Mouse (Mus musculus): ENCODE data around the gene Rsad1.

The Rsad1 gene

DNA sequence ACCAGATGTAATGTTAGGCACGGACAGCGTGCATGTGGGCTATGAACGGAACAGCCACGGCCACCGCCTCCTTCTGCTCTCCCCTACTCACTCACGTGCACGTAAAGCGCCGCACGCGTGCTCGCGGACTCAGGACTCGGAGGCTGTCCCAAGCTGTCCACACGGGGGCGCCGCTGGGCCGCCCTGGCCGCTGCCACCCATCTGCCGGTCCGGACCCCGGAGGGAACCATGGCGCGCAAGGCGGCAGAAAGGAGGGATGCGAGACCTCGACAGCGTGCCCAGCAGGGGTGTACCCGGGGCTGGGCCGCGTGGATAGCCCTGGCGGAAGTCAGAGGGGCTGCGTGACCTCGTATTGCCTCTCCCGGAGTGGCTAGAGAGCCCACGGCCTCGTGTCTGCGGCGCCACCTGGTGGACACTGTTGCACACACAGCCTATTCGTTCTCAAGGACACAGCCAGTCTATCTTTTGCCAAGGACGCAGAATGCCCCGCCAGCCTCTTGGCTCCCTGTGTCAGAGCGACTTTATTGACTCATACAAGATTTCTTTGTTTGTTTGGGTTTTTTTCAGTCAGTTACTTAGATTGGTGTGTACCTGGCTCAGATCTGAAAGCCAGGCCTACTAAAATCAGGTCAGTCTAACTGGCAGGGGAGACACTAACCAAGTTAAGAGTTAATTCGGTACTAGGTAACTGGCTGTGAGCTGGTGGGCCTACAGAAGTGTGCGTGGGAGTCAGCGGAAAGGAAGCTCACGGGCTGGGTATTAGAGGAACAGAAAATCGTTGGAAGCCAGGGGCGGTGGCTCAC lies at the start of gene Rsad1:
Gene Rsad1 (minus strand): TSS at position 368 of the 803 bp plus-strand sequence.
- WGBS, result 3% methylated on average over 49 of the region's 49 CpGs

DNA sequence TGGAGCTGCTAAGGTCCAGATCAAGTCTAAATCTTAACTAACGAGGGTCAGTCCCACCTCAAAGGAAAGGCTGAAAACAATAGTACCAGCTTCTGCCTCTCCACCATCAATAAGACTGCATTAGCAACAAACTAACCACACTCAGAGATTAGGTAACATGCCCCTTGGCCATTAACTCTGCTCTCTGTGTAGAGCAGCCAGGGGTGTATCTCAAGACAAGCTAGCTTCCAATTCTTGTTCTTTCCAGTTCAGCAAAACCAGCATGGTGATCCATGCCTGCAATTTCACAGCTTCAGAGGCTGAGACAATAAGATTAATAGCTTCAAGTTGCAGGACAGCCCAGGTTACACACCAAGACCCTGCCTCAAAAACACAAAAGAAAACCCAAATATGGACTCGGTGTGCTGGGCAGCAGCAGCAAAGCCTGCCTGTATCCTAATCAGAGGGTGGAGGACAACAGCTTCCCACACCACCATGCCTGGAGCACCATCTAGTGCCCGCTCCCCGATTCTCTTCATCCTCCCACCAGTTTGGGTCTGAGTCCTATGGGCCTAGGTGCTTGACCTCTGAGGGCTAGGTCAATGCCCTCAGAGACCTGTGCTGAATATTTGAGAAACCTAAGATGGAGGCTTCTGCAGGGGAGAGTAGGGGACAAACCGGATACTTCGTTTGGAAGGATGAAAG lies 49.5 kb upstream of the Rsad1 start:
- 74% methylated on average over 6 of the region's 6 CpGs for WGBS

DNA sequence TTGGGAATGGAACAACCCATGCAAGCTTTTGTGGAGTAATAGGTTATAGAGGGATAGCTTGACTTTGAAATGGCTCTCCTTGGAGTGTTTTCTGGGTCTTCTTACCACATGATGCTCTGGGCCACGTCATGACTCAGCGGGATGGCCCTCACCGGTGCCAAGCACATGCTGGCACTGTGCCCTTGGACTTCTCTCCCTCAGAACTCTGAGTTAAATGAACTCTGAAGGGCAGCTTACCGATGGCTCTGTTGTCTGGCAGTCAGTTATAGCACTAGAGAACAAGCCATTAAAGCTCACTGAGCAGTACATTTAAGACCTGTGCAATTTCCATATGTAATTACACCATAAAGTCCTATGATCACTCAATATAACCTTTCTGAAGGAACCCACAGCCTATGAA lies 48.3 kb upstream of the Rsad1 start:
- WGBS, result 65% methylated on average over 4 of the region's 4 CpGs

DNA sequence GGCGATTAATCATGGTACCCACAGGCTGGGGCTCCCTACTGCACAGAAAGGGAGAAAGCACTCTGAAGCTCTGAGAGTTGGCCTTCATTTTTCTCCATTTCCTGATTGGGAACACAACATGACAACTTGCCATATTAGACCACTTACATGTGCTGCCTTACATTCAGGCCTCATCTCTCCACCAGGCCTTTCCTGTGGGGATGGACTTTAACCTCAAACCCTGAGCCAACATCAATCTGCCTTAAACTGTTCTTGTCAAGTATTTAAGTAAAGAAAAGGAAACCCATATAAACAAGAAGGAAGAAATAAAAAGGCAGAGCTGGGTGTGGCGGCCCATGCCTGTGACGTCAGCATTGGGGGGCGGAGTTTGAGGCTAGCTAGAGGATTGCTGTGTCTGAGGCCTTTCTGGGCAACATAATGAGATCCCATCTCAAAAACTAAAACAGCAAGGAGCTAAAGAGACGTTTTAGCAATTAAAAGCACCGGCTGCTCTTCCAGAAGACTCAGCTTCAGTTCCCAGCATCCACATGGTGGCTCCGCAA lies 47.3 kb upstream of the Rsad1 start:
- 68% methylated on average over 7 of the region's 7 CpGs for WGBS

DNA sequence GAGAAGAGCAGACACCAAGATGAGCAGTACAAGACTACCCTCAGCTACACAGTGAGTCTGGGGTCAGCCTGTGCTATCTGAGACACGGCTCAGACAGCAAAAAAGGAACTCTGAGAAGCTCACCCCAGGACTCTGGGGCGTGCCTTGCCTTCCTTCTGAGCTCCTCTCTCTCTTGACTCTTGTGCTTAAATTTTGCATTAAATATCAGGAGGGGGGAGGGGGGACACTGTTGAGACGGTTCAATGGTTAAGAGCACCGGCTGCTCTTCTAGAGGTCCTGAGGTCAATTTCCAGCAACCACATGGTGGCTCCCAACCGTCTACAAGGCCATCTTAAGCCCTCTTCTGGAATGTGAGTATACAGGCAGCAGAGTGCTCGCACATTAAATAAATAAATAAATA lies 38.5 kb upstream of the Rsad1 start:
- 88% methylated on average over 6 of the region's 6 CpGs for WGBS

DNA sequence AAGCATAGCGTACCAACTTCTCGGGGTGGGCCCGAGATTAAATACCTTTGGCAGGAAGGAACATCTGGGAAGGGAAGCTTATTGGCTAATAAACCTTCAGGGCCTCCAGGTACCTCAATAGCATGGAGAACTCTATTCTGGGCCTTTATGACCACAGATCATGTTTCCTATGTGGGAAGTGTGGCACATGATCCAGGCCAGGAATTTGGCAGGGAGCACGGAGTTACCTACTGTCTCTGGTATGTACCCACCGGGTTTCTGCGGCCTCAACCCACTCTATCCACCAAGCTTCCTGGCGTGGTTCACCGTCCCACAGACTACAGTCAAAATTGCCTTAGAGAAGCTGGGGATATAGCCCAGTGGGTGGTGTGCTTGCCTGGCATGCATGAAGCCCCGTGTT lies 36.0 kb upstream of the Rsad1 start:
- WGBS, result 94% methylated on average over 9 of the region's 9 CpGs

DNA sequence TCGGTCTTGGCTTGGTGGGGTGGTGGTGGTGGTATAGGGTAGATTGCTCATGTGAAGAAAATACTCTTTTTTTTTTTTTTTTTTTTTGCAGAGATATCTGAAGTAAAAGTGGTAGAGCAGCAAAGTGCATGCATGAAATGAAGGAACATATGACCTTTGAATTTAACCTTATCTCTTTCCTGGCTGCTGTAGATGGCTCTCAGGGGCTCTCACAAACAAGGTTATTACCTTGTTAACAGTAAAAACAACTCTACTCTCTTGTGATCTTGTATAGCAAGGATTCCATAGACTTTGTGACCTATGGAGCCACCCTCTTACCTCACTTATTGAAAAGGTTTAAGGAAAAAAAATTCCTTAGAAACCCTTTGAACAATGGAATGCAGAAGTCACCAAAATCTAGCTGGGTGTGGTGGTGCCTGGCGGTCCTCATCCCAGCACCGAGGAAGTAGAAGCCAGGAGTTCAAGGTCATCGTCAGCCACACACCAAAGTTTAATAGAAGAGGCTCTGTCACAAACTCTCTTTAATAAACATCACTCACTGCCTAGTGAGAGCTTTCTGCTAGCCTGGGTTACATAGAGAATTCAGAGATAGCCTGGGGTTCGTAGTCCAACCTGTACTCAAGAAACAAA lies 31.2 kb upstream of the Rsad1 start:
- WGBS, result 92% methylated on average over 5 of the region's 5 CpGs

DNA sequence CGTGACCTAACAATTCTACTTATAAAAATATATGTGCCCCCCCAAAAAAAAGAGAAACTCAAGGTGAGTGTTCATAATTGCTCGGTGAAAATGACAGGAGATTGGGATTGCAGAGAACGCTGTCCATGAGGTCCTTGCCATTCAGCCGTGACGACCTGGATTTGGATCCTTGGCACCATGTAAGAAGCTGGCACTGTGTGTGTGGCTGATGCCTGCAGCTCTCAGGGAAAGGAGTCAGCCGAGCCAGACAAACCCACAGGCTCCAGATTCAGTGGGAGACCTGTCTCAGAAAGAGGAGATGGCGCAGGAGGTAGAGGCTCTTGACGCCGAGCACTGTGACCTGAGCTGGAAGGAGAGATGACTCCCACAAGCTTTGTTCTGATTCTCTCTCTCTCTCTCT lies 27.3 kb upstream of the Rsad1 start:
- WGBS, result 59% methylated on average over 9 of the region's 9 CpGs

DNA sequence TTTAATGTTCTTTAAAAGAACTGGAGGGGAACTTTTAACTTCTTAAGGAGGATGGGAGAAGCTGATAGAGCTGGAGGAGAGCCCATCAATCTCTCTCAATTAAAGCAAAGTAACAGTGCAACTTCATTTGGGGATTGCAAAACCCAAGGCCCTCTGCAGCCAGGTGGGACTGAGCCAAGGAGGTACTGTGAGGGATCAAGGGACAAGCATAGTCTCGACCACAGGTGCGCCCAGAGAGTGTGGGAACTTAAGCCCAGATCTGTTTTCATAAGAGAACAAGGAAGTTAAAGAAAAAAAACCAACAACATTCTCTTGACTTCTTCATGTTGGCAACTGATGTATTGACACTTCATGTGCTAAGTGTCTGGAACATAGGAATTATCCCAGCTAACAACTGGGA lies 26.0 kb upstream of the Rsad1 start:
- WGBS, result 81% methylated on average over 2 of the region's 2 CpGs

DNA sequence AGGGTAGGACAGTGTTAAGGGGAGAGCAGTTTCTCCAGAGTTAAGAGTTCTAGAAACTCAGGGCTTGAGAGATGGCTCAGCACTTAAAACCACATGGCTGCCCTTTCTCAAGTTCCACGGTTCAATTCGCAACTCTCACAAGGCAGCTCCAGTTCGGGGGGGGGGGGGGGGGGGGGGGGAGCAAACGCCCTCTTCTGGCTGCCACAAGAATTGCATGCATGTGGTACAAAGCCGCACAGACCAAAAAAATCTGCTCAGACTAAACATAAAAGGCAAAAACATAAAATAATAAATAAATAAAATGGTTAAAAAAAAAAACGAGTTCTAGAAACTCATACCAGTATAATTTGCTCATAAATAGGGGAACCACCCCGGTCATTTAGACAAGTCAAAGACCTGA lies 25.5 kb upstream of the Rsad1 start:
- 40% methylated on average over 6 of the region's 7 CpGs for WGBS

DNA sequence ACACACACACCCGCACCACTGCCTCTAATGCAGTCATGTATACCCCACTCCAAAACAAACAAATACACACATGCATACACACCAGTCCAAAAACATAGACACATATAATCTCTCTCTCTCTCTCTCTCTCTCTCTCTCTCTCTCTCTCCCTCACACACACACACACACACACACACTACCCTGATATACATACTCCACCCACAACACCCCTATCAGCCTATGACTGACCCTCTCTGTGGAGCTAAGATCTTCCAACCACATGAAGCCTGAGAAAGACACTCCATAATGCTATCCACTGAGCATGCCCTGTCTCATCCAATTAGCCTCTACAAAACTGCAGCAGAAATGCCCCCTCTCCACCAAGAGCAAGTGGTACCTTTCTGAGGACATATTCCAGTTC lies 22.8 kb upstream of the Rsad1 start:
- WGBS, result 97% methylated on average over 1 of the region's 1 CpGs

DNA sequence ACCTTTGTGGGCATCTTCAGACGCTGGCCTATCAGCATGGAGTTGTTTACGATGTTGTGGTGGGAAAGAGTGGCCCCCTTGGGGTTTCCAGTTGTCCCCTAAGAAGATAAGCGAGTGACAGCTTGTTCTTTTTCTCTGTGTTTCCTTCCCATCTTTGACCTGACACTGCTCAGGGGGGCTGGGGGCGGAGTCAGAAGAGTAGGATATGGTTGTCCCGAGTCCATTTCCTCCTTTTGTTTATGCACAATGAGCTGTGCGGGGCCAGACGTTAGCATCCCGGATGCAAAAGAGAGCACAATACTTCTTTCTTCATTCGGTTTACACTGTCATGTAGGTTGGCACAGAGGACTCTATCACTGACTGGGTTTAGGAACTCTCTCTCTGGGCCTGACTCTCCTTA lies 21.6 kb upstream of the Rsad1 start:
- 55% methylated on average over 9 of the region's 9 CpGs for WGBS

DNA sequence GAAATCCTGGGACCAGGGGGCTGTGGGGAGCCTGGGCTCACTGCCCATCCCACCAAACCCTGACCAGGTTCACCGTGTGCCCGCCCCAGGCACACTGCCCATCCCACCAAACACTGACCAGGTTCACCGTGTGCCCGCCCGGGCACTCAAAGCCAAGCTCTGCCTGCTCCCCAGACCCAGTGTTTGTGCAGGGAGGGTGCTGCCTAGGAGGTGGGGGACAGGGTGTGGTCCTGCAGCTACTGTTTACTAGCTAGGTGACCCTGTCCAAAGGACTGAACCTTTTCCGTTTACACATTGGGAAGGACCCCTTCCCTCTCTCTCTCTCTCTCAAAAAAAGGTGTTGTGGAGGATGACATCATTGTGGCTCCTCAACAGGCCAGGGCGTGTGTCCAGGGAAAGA lies 18.3 kb upstream of the Rsad1 start:
- WGBS, result 93% methylated on average over 7 of the region's 7 CpGs

DNA sequence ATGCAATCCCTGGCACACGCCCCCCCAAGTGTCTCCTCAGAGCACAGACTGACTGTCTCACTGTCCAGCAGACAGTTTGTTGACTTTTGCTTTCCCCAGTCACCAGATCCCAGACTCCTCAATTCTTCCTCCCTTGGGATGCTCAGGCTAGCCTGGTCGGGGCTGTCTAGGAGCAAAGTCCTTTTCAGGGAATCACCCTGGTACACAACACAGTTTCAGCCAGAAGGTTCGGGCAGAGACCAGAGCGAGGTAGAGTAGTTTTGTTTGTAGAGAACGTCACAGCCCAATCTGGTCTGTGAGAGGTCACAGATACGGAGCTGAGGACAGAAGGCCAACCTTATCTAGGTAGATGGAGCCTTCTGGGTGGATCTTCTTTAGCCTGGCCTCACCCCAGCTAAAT lies 17.5 kb upstream of the Rsad1 start:
- 86% methylated on average over 6 of the region's 6 CpGs for WGBS

DNA sequence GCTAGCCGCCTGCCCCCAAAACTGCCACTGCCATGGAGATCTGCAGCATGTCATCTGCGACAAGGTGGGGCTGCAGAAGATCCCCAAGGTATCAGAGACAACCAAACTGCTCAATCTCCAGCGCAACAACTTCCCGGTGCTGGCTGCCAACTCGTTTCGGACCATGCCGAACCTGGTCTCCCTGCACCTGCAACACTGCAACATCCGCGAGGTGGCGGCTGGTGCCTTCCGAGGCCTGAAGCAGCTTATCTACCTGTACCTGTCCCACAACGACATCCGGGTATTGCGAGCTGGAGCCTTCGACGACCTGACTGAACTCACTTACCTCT lies 16.1 kb upstream of the Rsad1 start:
- 47% methylated on average over 16 of the region's 16 CpGs for WGBS

DNA sequence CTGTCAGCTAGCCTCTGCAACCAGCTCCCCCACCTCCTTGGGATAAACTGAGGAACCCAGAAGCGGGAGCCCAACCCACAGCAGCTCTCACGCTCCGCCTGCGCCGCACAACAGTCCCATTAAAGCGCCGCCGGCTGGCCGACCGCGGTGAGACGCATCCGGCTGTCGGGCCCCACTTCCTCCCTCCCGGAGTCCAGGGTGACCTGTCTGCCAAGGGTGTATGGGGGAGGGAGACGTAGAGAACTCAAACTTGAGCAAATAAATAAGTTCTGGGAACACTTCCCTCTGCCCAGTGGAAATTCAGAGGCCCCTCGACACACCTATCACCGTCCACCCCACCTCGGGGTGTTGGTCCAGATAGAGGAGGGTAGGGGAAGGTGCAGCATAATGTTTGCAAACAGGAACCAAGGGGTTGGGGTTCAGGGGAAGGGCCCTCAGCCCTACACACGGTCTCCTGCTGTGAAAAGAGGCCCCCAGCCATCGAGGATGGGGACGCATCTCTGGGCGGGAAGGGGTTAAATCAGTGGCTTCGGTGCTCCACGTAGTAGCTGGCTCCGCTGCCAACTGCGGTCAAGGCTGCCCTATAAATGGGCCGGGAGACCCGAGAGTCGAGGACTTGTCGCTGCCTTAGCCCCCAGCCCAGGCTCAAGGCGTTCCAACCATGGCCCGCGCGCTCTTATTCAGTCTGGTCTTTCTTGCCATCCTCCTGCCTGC lies 15.5 kb upstream of the Rsad1 start, which contains the start of gene Chad:
Gene Chad (plus strand): TSS at position 611 of the 714 bp plus-strand sequence.
- WGBS, result 20% methylated on average over 35 of the region's 35 CpGs

DNA sequence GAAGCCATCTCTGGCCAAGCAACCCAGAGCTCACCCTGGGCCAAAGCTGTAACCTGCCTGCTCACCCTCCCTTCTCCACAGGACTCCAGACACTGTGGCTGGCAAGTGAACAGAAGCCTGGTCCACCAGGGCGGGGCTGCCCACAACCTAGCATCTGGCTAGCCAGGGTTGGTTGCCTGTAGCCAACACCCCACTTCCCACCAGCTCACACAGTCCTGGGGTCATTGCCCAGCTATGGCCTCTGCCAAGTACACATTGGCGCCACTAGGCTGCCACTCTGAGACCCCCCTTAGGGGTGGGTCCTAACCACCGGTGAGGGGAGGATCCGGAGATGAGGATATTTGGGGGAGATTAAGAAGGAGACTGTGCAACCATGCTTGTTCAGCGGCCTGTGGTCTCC lies 14.8 kb upstream of the Rsad1 start:
- WGBS, result 66% methylated on average over 5 of the region's 5 CpGs

DNA sequence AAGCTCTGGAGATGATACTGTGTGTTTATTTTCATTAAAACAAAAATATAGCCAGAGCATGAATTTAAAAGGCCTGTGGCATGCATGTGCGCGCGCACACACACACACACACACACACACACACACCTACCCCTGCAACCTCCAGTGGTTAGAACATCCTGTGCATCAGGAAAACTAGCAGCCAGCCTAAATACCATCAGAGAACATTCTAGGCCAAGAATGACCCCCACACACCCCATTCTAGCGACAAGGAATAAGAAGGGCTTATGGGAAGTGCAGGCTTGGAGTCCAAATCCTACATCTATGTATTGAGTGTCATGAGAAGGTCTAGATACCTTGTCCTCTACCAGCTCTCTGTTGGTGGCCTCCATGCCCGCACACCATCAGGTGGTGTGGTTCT lies 14.3 kb upstream of the Rsad1 start:
- 94% methylated on average over 5 of the region's 5 CpGs for WGBS

DNA sequence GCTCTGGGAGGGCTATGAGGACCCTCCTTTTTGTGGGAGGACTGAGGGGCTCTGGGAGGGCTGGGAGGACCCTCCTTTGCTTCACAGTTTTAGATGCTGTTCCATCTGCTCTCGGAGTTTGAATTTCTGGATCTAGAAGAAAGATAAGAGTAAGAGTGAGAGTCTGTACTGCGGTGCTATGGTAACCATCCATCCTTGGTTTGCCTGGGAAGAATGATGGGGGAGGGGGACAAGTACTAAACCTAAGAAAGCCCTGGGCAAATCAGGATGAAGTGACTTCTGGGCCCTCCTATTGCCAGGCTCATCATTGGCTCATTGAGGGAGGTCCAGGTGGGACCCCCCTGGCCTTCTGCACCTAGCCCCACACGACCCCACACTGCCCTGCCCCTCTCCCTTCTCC lies 9.2 kb upstream of the Rsad1 start:
- WGBS, result 42% methylated on average over 3 of the region's 3 CpGs

DNA sequence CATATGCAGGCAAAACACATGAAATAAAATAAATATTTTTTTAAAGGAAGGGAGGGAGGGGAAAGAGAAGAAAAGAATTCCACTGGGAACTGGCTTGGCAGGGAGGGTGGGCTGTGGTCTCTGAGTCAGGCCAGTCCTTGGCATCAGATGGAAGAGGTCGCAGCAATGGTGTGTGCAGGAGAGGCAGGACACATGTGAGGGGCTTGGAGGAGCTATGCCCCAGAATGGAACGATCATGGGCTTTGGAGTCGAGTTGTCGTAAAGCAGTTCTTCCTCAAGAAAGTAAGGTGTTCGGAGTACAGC lies 1.3 kb upstream of the Rsad1 start:
- WGBS, result 63% methylated on average over 5 of the region's 5 CpGs

DNA sequence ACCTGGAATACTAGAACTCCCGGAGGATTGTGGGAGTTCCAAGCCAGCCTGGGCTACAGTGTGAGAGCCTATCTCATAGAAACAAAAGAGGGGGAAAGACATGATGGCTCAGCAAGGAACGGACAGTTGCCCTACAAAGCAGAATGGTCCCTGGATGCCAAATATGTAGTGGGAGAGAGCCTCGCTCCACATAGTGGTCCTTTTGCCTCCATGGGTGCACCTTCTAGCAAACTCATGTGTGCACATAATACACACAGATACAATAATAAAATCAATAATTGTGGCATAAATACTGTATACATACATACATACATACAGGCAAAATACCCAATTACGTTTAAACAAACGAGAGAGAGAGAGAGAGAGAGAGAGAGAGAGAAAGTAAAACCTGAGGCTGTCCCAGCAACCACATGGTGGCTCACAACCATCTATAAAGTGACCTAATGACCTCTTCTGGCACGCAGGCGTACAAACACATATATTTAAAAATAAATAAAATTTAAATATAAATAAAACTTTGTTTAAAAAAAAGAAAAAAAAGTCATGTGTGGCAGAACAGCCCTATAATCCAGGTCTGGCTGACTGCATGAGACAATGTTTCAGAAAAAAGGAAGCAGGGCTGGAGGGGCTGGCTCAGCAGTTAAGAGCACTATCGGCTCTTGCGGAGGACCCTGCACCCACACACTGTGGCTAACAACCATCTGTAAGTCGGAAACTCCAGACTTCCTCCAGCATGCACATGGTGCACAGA lies 811 bp upstream of the Rsad1 start:
- WGBS, result 47% methylated on average over 10 of the region's 10 CpGs

Measured in cerebral cortex, adult 2 months (tissue).